Mouse (Mus musculus): Measurements from ENCODE around the gene Brf1. TPM values are rescaled to one million over a fixed set of nuclear protein-coding genes. Genes with fewer than 3 reads are reported as not detected.

The Brf1 gene
- total RNA-seq, 2 experiments from 2014 or later = 21.4 to 26.4 TPM

Small RNA genes within 50 kb of the gene (microRNA-seq; reads per million reads assigned to microRNA genes)
- gene Mir6941 = 0 reads per million in 2 experiments

Other genes starting within 250 kb of the Brf1 start
- 1 to 10 TPM; 6.0 to 7.8 TPM for gene Pld4, start 240.0 kb downstream of the Brf1 start, total RNA-seq (2021)
- 10 to 100 TPM; 15.3 to 16.6 TPM for gene Ahnak2, start 198.0 kb downstream of the Brf1 start, total RNA-seq (2021)
- gene Clba1, start 191.8 kb downstream of the Brf1 start, total RNA-seq (2021) = 1 to 10 TPM; 2.0 to 2.2 TPM
- gene Cdca4, start 171.3 kb downstream of the Brf1 start, total RNA-seq (2021) = 1 to 10 TPM; 5.1 to 5.6 TPM
- 1 to 10 TPM in 1 of 2 experiments, under 1 TPM in 1; 0.37 to 1.3 TPM for gene Gpr132, start 132.5 kb downstream of the Brf1 start, total RNA-seq (2021)
- 10 to 100 TPM; 31.5 to 38.6 TPM for gene Jag2, start 70.9 kb downstream of the Brf1 start, total RNA-seq (2021)
- gene Nudt14, start 58.6 kb downstream of the Brf1 start, total RNA-seq (2021) = 1 to 10 TPM; 8.2 to 9.2 TPM
- 10 to 100 TPM; 24.3 to 27.6 TPM for gene Btbd6, start 24.2 kb downstream of the Brf1 start, total RNA-seq (2021)
- 10 to 100 TPM; 33.1 to 37.1 TPM for gene Pacs2, start 13.8 kb upstream of the Brf1 start, total RNA-seq (2021)
- gene Tex22, start 73.8 kb upstream of the Brf1 start, total RNA-seq (2021) = not detected
- 10 to 100 TPM; 43.9 to 46.2 TPM for gene Mta1, start 97.6 kb upstream of the Brf1 start, total RNA-seq (2021)
- gene Crip2, start 139.5 kb upstream of the Brf1 start, total RNA-seq (2021) = 1,000 to 10,000 TPM; 1,463 to 1,557 TPM
- 100 to 1,000 TPM; 191 to 201 TPM for gene Crip1, start 145.6 kb upstream of the Brf1 start, total RNA-seq (2021)
- gene Tedc1, start 155.7 kb upstream of the Brf1 start, total RNA-seq (2021) = under 1 TPM; 0.31 to 0.89 TPM
- not detected for gene Tmem121, start 185.2 kb upstream of the Brf1 start, total RNA-seq (2021)